ENCODE assay signal across 9 mouse cellular contexts in genomic region chr10:112138871-112139430, GRCm38 (mm10). TPM values are rescaled to one million over a fixed set of nuclear protein-coding genes. Genes with fewer than 3 reads are reported as not detected.
DNase-seq lines count a peak whose midpoint lies in the region; ATAC-seq and TF ChIP-seq lines count a peak whose summit lies in the region.
"Had no signal": no experiment of that assay in that cellular context is flagged by ENCODE, and none has a peak within 500 bp of the region (broad histone marks: within the 10 kb centered on the region; RNA-seq: fewer than 3 reads in every experiment).

No protein-coding gene starts in this region.

- intact Hi-C loops in gastrocnemius, adult 2 months (cut with DNase I) = loop anchor here (5.0 kb wide), 1 partner anchor 57 kb away; the partner anchor contains the start of gene Glipr1l2

- peak overlapping the region; percentile 44; the same call in 1 of the 2 replicates for H3K4me2 ChIP-seq in liver, postnatal 0 days (ENCODE audit: low read depth, low read length)

- no peak for TF ChIP-seq CTCF in gastrocnemius, adult 2 months (IDR thresholded peaks at IDR 0.05)
- no peak for TF ChIP-seq CTCF in liver, postnatal 0 days (IDR thresholded peaks at IDR 0.05; ENCODE audit: low read depth)

- peak; percentile 18 to 26; a peak in 1 of 4 replicates for ATAC-seq in hematopoietic stem cell, adult 5-6 weeks (replicated peaks in 1 of 2; ENCODE audit: insufficient read depth in 1 of 2, low FRiP score in 2 of 2, low TSS enrichment in 1 of 2, low read depth in 1 of 2, poor library complexity in 2 of 2, severe bottlenecking in 2 of 2)
- no peak for ATAC-seq in liver, postnatal 0 days

- DNase-seq in gastrocnemius, adult 2 months = no peak
- no peak for DNase-seq in gastrocnemius, postnatal 10 days
- peak; percentile 10 for DNase-seq in 416B (ENCODE audit: low read depth)
- no peak for DNase-seq in liver, postnatal 0 days
- DNase-seq in ovary, postnatal 36 days (ENCODE audit: low spot score) = no peak
- no peak for DNase-seq in spleen, postnatal 10 days (ENCODE audit: low spot score in 2 of 2)
- no peak for DNase-seq in adrenal gland, adult 18-20 months (ENCODE audit: low spot score in 2 of 2)

- TF ChIP-seq EP300 in liver, postnatal 0 days (IDR thresholded peaks at IDR 0.05; ENCODE audit: low read depth) = no peak

- H3K27me3 ChIP-seq in liver, postnatal 0 days (ENCODE audit: insufficient read depth, low read length) = no peaks in the 10 kb centered on the region

- no peaks in the 10 kb centered on the region for H3K36me3 ChIP-seq in liver, postnatal 0 days (replicated peaks; ENCODE audit: insufficient read depth, low read length)

- H3K4me3 ChIP-seq in gastrocnemius, adult 2 months = peak overlapping the region; percentile 46
- H3K4me3 ChIP-seq in liver, postnatal 0 days (ENCODE audit: low read depth, low read length) = no peak overlapping the region

- H3K9me3 ChIP-seq in liver, postnatal 0 days (ENCODE audit: low read length) = no peaks in the 10 kb centered on the region

- no peaks in the 10 kb centered on the region for H3K4me1 ChIP-seq in liver, postnatal 0 days (ENCODE audit: insufficient read depth)

- H3K9ac ChIP-seq in liver, postnatal 0 days (replicated peaks) = no peak overlapping the region; the same call in 1 of the 2 replicates

- no peak overlapping the region for H3K27ac ChIP-seq in gastrocnemius, adult 2 months
- H3K27ac ChIP-seq in liver, postnatal 0 days (ENCODE audit: low read depth) = no peak overlapping the region

- WGBS in liver, postnatal 0 days (ENCODE audit: insufficient replicate concordance) = 44% methylated on average over 6 of the region's 6 CpGs

RNA-seq across cellular contexts. Expression of gene Glipr1l3, which starts 21.2 kb away (rescaled TPM):
- total RNA-seq in gastrocnemius, adult 2 months (2021) = not detected
- total RNA-seq in gastrocnemius, postnatal 10 days (2021) = not detected
- total RNA-seq in hematopoietic stem cell, adult 5-6 weeks (2017) = not detected in 2 replicates
- not detected in 2 replicates for polyA plus RNA-seq in liver, postnatal 0 days (2015; fragmentation: Nextera tagmentation; extraction: Ambion mirVana)
- total RNA-seq in adrenal gland, adult 18-20 months (2021) = not detected
- polyA plus RNA-seq: C2C12 had no signal

RNA-seq across cellular contexts. Expression of gene Caps2, which starts 24.5 kb away (rescaled TPM):
- total RNA-seq in gastrocnemius, adult 2 months (2021) = not detected
- total RNA-seq in gastrocnemius, postnatal 10 days (2021) = not detected
- 0.38 TPM in 1 of 2 replicates, not detected in the other for total RNA-seq in hematopoietic stem cell, adult 5-6 weeks (2017)
- not detected in 2 replicates for polyA plus RNA-seq in liver, postnatal 0 days (2015; fragmentation: Nextera tagmentation; extraction: Ambion mirVana)
- total RNA-seq in adrenal gland, adult 18-20 months (2021) = not detected

RNA-seq across cellular contexts. Expression of gene Glipr1l2, which starts 55.8 kb away (rescaled TPM):
- total RNA-seq in gastrocnemius, adult 2 months (2021) = not detected
- not detected for total RNA-seq in gastrocnemius, postnatal 10 days (2021)
- total RNA-seq in hematopoietic stem cell, adult 5-6 weeks (2017) = not detected in 2 replicates
- not detected in 2 replicates for polyA plus RNA-seq in liver, postnatal 0 days (2015; fragmentation: Nextera tagmentation; extraction: Ambion mirVana)
- not detected for total RNA-seq in adrenal gland, adult 18-20 months (2021)
- polyA plus RNA-seq: C2C12 had no signal
